Mouse (Mus musculus): Measurements from ENCODE around the gene Ptma.

GRCm38 (mm10) chr1:86501559-86501958 is 25.0 kb upstream of the Ptma start:
- TF ChIP-seq EP300 (IDR thresholded peaks at IDR 0.05; ENCODE audit: low read depth): no peak
- peak; percentile 95 for TF ChIP-seq CTCF (IDR thresholded peaks at IDR 0.05; ENCODE audit: low read depth)
